Mouse (Mus musculus) fat pad, adult 2 months (tissue): ENCODE measurements around the gene Tert.

Source experiments
- DNase-seq: peaks from one replicate; pipeline ENCODE4 v3.0.0-alpha.2; 2011; ENCODE audit warnings: low read depth, low spot score; ENCODE audit errors: extremely low read depth

Gene Tert

GRCm38 (mm10) chr13:73626745-73627549, at the start of gene Tert:
Tert (plus strand) TSS chr13:73626911.
- no peak for DNase-seq

DNA sequence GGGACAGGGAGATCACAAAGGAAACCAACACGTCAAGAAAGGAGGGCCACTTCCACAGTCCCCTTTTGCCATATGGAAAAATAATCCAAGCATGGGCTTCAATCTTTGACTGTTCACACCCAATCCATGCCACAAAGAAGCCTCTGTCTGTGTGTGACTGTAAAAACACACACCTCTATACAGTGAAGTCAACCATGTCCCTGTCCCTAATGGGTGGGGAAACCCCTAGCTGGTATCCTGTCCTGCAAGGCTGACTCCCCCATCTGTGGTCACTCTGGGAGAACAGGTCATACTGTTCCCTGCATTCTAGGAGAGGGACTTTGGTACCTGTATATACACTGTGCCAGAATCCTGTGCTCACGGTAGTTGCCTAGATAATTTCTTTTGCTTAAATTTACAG, 49.4 kb upstream of the Tert start:
- DNase-seq = no peak

DNA sequence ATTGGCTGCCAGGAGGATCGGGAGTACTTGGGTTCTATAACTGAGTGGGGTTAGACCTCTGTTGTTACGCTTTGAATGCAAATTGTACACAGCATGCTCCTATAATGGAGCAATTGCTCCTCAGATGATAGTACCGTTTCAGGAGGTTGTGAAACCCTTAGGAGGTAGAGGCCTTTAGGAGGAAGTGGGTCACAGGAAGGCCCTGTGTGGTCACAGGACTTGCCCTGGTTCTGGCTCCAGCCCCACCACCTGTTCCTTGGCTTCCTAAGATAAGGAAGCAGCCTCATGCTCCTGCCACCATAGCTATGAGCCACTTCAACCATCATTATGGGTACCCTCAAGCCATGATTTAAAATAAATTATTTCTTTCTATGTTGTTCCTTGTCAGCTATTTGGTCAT, 35.2 kb upstream of the Tert start:
- no peak for DNase-seq

DNA sequence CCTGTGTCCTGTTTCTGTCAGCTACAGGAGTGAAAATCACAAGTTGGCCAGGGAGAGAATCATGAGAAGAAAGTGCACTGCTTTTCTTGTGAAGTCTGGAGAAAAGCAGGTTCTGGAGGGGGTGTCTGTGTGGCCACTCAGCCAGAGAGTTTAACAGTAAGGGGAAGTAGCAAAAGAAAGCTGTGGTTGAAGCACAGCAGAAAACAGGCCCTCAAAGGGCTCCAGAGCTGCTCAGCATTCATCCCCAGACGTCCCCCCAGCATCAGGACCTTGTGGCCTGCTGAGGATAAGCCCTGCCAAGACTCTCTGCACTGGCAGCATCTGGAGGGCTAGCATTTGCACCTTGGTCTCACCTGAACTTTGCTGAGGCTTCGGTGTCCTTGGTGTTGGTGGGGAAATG, 34.2 kb upstream of the Tert start:
- no peak for DNase-seq

DNA sequence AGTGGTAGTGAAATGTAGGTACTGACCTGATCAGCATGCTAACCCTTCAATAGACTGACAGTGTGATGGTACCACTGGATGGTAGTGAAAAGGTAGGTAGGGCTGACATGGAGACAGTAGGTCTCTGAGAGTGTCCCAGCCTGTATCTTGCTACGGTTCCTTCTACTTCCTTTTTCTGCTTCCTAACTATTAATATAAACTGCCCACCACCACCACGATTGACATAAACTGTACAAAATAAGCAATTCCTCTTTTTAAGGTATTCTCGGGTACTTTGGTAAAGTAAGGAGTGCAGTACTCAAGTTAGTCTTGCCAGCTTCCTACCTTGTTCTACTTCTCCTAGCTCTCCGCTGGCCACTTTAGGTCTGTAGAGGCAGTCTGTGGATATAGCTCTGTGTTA, 30.4 kb upstream of the Tert start:
- DNase-seq = no peak

DNA sequence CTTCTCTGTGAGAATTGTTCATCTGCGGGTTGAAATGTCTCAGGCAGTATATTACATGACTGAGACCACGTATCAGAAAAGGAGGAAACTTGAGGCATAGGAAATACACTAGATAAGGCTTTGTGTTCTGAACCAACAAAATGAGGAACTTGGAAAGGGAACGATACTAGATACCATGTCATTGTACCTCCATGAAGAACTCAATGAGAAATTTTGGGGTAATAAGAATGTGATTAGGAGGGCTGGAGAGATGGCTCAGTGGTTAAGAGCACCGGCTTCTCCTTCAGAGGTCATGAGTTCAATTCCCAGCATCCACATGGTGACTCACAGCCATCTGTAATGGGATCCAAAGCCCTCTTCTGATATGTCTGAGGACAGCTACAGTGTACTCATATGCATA, 26.5 kb upstream of the Tert start:
- no peak for DNase-seq

- no peak for DNase-seq
These were observed 23.7 kb upstream of the Tert start for GRCm38 (mm10) chr13:73603046-73603445.

DNA sequence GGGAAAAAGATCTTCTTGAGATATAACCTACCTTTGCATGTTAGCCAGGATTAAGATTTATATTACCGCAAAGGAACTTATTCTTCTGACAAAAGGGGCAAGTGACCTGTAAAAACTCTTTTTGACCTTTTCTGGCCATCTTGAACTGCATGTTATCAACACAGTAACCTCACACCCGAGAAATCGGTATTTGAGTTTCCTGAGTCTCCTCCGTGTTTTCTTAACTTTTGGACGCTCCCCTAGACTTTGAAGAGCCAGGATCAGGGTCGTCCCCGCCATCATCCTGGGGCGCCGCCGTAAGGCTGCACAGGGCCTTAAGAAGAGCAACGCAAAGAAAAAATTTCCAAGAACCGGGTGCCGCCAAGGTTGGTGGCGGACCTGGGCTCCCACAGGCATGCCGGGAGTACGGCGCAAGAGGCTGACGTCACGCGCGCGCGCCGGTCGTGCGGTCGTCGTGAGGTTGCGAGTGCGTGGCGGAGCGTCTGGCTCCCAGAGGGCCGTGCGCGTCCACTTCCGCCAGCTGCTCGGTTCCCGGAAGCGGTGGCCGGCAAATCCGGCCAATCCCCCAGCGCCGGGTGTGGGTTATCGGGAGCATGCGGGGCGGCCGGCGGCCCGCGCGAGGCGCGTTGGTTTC, 23.1 kb upstream of the Tert start, which contains the start of gene Clptm1l:
TSS of gene Clptm1l (plus strand) at position 485 of the 634 bp plus-strand sequence.
- DNase-seq = peak; percentile 36

- no peak for DNase-seq
These were observed 22.4 kb upstream of the Tert start for GRCm38 (mm10) chr13:73604156-73604957.

GRCm38 (mm10) chr13:73618406-73618805, 8.3 kb upstream of the Tert start:
- no peak for DNase-seq

GRCm38 (mm10) chr13:73620637-73621036, 6.1 kb upstream of the Tert start:
- DNase-seq = no peak

DNA sequence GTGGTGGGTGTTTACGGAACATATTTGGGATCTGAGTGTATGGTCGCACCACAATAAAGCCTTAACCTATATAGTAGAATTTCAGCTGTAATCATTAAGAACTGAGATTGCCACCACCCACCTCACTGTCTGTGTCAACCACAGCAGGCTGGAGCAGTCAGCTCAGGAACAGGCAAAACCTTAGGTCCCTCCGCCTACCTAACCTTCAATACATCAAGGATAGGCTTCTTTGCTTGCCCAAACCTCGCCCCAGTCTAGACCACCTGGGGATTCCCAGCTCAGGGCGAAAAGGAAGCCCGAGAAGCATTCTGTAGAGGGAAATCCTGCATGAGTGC, 334 bp upstream of the Tert start:
- DNase-seq = no peak

- no peak for DNase-seq
These were observed 1.9 kb downstream of the Tert start for GRCm38 (mm10) chr13:73628586-73629113.

- DNase-seq = no peak
These were observed 5.1 kb downstream of the Tert start for GRCm38 (mm10) chr13:73631837-73632236.

DNA sequence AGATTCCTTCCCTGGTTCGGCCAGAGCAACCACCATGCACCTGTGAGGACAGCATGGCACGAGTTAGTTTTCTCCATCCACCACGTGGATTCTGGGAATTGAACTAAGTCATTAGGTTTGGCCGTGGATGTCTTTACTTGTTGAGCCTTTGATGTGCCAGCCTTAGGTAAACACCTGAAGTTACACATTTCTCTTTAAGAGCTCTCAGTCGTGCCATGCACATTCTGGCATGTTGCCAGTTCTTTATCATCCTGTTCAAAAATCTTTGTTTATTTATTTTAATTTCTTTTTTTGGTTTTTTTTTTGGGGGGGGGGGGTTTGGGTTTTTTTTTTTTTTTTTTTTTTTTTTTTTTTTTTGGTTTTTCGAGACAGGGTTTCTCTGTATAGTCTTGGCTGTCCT, 11.1 kb downstream of the Tert start:
- DNase-seq = no peak

DNA sequence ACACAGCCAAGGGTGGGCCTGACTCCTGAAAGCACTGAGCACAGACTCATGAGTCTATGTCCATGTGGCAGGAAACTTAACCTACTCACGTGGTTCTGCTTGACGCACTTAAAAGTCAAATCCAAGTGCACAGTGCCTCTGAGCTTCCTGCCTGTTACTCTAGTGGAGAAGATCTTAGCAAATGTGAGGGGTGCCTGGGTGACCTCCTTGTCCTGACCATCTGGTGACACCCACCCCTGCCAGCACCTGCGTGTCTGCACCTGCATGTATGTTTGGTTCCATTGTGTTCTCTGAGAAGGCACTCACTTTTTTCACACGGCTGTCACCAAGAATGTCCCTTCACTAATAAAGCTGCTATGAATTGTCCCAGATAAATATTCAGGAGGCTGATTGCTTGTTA, 14.6 kb downstream of the Tert start:
- DNase-seq = no peak

DNA sequence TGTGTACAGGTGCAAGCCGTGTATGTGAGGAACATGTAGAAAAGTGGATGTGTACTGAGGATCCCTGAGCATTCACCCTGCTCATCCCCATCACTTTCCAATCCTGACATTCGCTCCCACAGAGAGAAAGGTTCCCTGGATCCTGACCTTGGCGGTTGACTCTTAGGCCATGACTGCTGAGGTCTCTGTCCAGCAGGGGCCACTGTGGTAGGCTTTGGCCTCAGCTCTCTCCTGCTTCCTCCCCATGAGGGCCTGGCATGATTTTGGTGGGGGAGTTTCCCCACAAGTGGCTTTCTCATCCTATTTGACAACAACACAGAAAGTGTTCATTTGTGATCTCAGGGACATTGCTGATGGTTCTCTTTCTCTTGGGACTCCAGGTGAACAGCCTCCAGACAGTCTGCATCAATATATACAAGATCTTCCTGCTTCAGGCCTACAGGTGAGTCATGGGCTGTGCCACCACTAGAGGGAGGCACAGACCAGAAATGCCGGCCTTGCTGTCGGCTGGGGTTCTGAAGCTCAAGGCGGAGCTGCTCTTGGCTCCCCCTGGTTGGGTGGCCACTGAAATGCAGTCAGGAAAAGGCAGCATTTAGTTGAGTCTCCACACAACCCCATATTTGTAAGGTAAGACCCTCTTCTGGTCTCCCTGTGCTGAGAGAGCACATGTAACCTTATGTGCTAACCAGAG, 19.8 kb downstream of the Tert start:
- DNase-seq = no peak

GRCm38 (mm10) chr13:73653266-73653665, 26.6 kb downstream of the Tert start:
- no peak for DNase-seq

DNA sequence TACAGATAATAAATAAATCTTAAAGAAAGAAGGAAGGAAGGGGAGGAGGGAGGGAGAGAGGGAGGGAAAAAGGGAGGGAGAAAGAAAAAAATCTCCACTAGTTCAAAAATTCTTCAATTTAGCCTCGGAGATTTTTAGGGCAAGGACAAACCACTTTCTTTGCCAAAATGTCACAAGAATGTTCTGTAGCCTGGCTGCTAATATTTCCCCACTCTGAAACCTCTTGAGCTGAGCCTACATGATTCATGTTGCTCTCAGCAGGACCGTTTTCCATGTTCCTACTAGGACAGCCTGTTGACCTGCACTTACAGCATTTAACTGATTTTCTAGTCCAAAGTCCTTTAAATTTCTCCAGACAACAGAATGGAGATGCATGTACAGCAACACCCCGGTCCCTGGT, 28.3 kb downstream of the Tert start:
- DNase-seq = no peak

- no peak for DNase-seq
These were observed 32.2 kb downstream of the Tert start for GRCm38 (mm10) chr13:73658953-73659352.

GRCm38 (mm10) chr13:73660163-73660695, 33.5 kb downstream of the Tert start:
- no peak for DNase-seq
